In genomic region chr9:43489205-43489604, GRCm38 (mm10) we compare ENCODE assay signal across 30 mouse cellular contexts.
A peak's percentile ranks its signal among the peaks of the same experiment; 100 is the strongest.
DNase-seq lines count a peak whose midpoint lies in the region; ATAC-seq and TF ChIP-seq lines count a peak whose summit lies in the region.
"Had no signal": no experiment of that assay in that cellular context is flagged by ENCODE, and none has a peak within 500 bp of the region (broad histone marks: within the 10 kb centered on the region; RNA-seq: fewer than 3 reads in every experiment).

No protein-coding gene starts in this region.

- H3K36me3 ChIP-seq in ES-Bruce4 (ENCODE audit: control insufficient read depth, insufficient read depth, low read length, poor library complexity, severe bottlenecking) = no peaks in the 10 kb centered on the region
- H3K36me3 ChIP-seq: embryonic facial prominence, embryonic 13.5 days; embryonic facial prominence, embryonic 15.5 days; forebrain, embryonic 10.5 days; forebrain, embryonic 12.5 days; G1E had no signal

- H3K27ac ChIP-seq in ES-Bruce4 (ENCODE audit: insufficient read depth, low read length) = no peak overlapping the region
- H3K27ac ChIP-seq: embryonic facial prominence, embryonic 13.5 days; embryonic facial prominence, embryonic 15.5 days; forebrain, embryonic 10.5 days; forebrain, embryonic 12.5 days had no signal

- TF ChIP-seq EP300 in ES-Bruce4 (IDR thresholded peaks at IDR 0.05; ENCODE audit: insufficient read depth, low read depth, low read length) = peak; percentile 70; the same call in 1 of the 2 replicates

- no peak for TF ChIP-seq POLR2A in ES-Bruce4 (IDR thresholded peaks at IDR 0.05; ENCODE audit: insufficient read depth, low read length)
- no peak for TF ChIP-seq POLR2A in lung, adult 2 months (IDR thresholded peaks at IDR 0.05; ENCODE audit: borderline replicate concordance, extremely low read depth, low read depth, low read length)

- no peak for ATAC-seq in cerebellum, adult (ENCODE audit: insufficient number of reproducible peaks, low FRiP score, low TSS enrichment)
- ATAC-seq: activated CD4-positive, CD25-positive, alpha-beta regulatory T cell, adult 4 months; CD4-positive, CD25-positive, alpha-beta regulatory T cell, adult 4 months; forebrain, embryonic 14.5 days; forebrain, embryonic 16.5 days; Patski had no signal

- H3K4me3 ChIP-seq in ES-Bruce4 (ENCODE audit: low read depth, low read length) = no peak overlapping the region
- no peak overlapping the region for H3K4me3 ChIP-seq in lung, adult 2 months (replicated peaks; ENCODE audit: extremely low read depth, low read depth, low read length)
- H3K4me3 ChIP-seq: embryonic facial prominence, embryonic 13.5 days; embryonic facial prominence, embryonic 15.5 days; erythroblast, embryonic 14.5 days; forebrain, embryonic 10.5 days; forebrain, embryonic 12.5 days had no signal

- no peaks in the 10 kb centered on the region for H3K9me3 ChIP-seq in ES-Bruce4 (replicated peaks; ENCODE audit: control insufficient read depth, insufficient read depth, low read length, poor library complexity, severe bottlenecking)
- H3K9me3 ChIP-seq: embryonic facial prominence, embryonic 13.5 days; embryonic facial prominence, embryonic 15.5 days; forebrain, embryonic 10.5 days; forebrain, embryonic 12.5 days had no signal

- H3K4me1 ChIP-seq in ES-Bruce4 (ENCODE audit: control insufficient read depth, insufficient read depth, low read length) = peaks cover 2% of the 10 kb centered on the region
- no peaks in the 10 kb centered on the region for H3K4me1 ChIP-seq in lung, adult 2 months (ENCODE audit: control insufficient read depth, insufficient read depth, low read length)

- no peak for TF ChIP-seq CTCF in ES-Bruce4 (IDR thresholded peaks at IDR 0.05; ENCODE audit: low read depth, low read length)
- no peak for TF ChIP-seq CTCF in lung, adult 2 months (IDR thresholded peaks at IDR 0.05; ENCODE audit: insufficient read depth, low read length)

- H3K9ac ChIP-seq in ES-Bruce4 (ENCODE audit: low read depth, poor library complexity, severe bottlenecking) = no peak overlapping the region
- H3K9ac ChIP-seq: embryonic facial prominence, embryonic 13.5 days; embryonic facial prominence, embryonic 15.5 days; forebrain, embryonic 12.5 days had no signal

- H3K27me3 ChIP-seq in ES-Bruce4 (ENCODE audit: control insufficient read depth, insufficient read depth, low read length, poor library complexity, severe bottlenecking) = no peaks in the 10 kb centered on the region
- H3K27me3 ChIP-seq: embryonic facial prominence, embryonic 13.5 days; embryonic facial prominence, embryonic 15.5 days; forebrain, embryonic 12.5 days had no signal

- DNase-seq in heart, adult 11 months = peak; percentile 66
- DNase-seq in heart, adult 9 months (ENCODE audit: low spot score in 2 of 2) = no peak
- peak; percentile 11 for DNase-seq in thymus, postnatal 14 days
- DNase-seq in thymus, postnatal 36 days = no peak
- peak; percentile 81 for DNase-seq in R1 (ENCODE audit: low read depth, low spot score)
- no peak for DNase-seq in lung, adult 2 months
- DNase-seq: adrenal gland, adult 8-10 months; adrenal gland, postnatal 14 days; adrenal gland, postnatal 36 days; B cell, adult 2 months; cerebellum, adult 11 months; cerebellum, adult 18-20 months; cerebellum, adult 8-10 months; cerebellum, adult 9-11 months; cerebellum, postnatal 14 days; cerebellum, postnatal 36 days; embryo, embryonic 11 days had no signal

- WGBS in lung, adult 2 months = 44% methylated on average over 8 of the region's 8 CpGs

Comparison
In these comparisons a context has a peak if more than half of its experiments do, and no peak if none do; other contexts are left out.
1. DNase-seq: peak in heart, adult 11 months (single experiment), thymus, postnatal 14 days (single experiment) and R1 (single experiment); none in heart, adult 9 months (0 of 2), thymus, postnatal 36 days (0 of 2) and lung, adult 2 months (single experiment).